Mouse (Mus musculus): Measurements from ENCODE around the gene Ccdc97. TPM values are rescaled to one million over a fixed set of nuclear protein-coding genes. Genes with fewer than 3 reads are reported as not detected.

The Ccdc97 gene
- total RNA-seq, 2 experiments from 2014 or later = 63.4 to 65.6 TPM

- DNase-seq (ENCODE audit: low spot score in 2 of 2) = no peak
Observed at GRCm38 (mm10) chr7:25670096-25670495, 48.8 kb downstream of the Ccdc97 start.

GRCm38 (mm10) chr7:25669631-25670030 is 49.3 kb downstream of the Ccdc97 start:
- DNase-seq (ENCODE audit: low spot score in 2 of 2) = no peak

- DNase-seq (ENCODE audit: low spot score in 2 of 2) = no peak
Observed at GRCm38 (mm10) chr7:25669158-25669557, 49.7 kb downstream of the Ccdc97 start.

- DNase-seq (ENCODE audit: low spot score in 2 of 2) = no peak
Observed at GRCm38 (mm10) chr7:25666381-25666780, 52.5 kb downstream of the Ccdc97 start.

Other genes starting within 250 kb of the Ccdc97 start
- gene Ceacam1, start 241.5 kb downstream of the Ccdc97 start, total RNA-seq (2021) = 1 to 10 TPM; 3.2 to 3.8 TPM
- under 1 TPM; 0.72 to 0.99 TPM for gene Ceacam2, start 179.2 kb downstream of the Ccdc97 start, total RNA-seq (2021)
- under 1 TPM in 1 of 2 experiments, not detected in 1; 0.38 TPM for gene Erich4, start 103.2 kb downstream of the Ccdc97 start, total RNA-seq (2021)
- 10 to 100 TPM; 50.5 to 53.9 TPM for gene Dmac2, start 99.7 kb downstream of the Ccdc97 start, total RNA-seq (2021)
- gene B3gnt8, start 92.4 kb downstream of the Ccdc97 start, total RNA-seq (2021) = 1 to 10 TPM in 1 of 2 experiments, under 1 TPM in 1; 0.61 to 1.3 TPM
- 10 to 100 TPM; 37.0 to 41.2 TPM for gene Bckdha, start 60.1 kb downstream of the Ccdc97 start, total RNA-seq (2021)
- gene Exosc5, start 59.9 kb downstream of the Ccdc97 start, total RNA-seq (2021) = 10 to 100 TPM; 25.8 to 30.4 TPM
- gene Tmem91, start 43.9 kb downstream of the Ccdc97 start, total RNA-seq (2021) = 10 to 100 TPM in 1 of 2 experiments, 1 to 10 TPM in 1; 8.4 to 10.9 TPM
- gene B9d2, start 38.3 kb downstream of the Ccdc97 start, total RNA-seq (2021) = 10 to 100 TPM; 22.2 to 26.3 TPM
- gene Tgfb1, start 32.1 kb downstream of the Ccdc97 start, total RNA-seq (2021) = 1 to 10 TPM; 6.5 to 7.7 TPM
- gene Hnrnpul1, start 35.7 kb upstream of the Ccdc97 start, total RNA-seq (2021) = 100 to 1,000 TPM in 1 of 2 experiments, 10 to 100 TPM in 1; 99.1 to 110 TPM
- 10 to 100 TPM; 38.2 to 45.2 TPM for gene Axl, start 69.6 kb upstream of the Ccdc97 start, total RNA-seq (2021)
- 1 to 10 TPM; 1.6 to 1.7 TPM for gene Cyp2s1, start 97.8 kb upstream of the Ccdc97 start, total RNA-seq (2021)
- under 1 TPM; 0.25 to 0.89 TPM for gene Cyp2b10, start 178.5 kb upstream of the Ccdc97 start, total RNA-seq (2021)